In genomic region chr12:114564329-114564728, GRCm38 (mm10) we compare ENCODE assay signal across 23 mouse cellular contexts.
"Had no signal": no experiment of that assay in that cellular context is flagged by ENCODE, and none has a peak within 500 bp of the region (broad histone marks: within the 10 kb centered on the region; RNA-seq: fewer than 3 reads in every experiment).

No protein-coding gene starts in this region.

- H3K9me3 ChIP-seq: liver, embryonic 15.5 days; lung, embryonic 15.5 days had no signal

- H3K4me1 ChIP-seq: limb, embryonic 10.5 days; limb, embryonic 13.5 days; liver, embryonic 12.5 days; liver, embryonic 15.5 days; lung, embryonic 15.5 days; midbrain, embryonic 10.5 days; midbrain, embryonic 13.5 days; neural tube, embryonic 13.5 days had no signal

- H3K4me2 ChIP-seq: limb, embryonic 13.5 days; liver, embryonic 12.5 days; liver, embryonic 15.5 days; lung, embryonic 15.5 days; midbrain, embryonic 13.5 days; neural tube, embryonic 13.5 days had no signal

- ATAC-seq: intestine, postnatal 0 days; liver, embryonic 12.5 days; midbrain, embryonic 13.5 days; midbrain, embryonic 16.5 days had no signal

- H3K27ac ChIP-seq: kidney, postnatal 0 days; layer of hippocampus, adult 2 months; limb, embryonic 10.5 days; limb, embryonic 13.5 days; liver, embryonic 12.5 days; liver, embryonic 15.5 days; lung, embryonic 15.5 days; midbrain, embryonic 10.5 days; midbrain, embryonic 13.5 days; neural tube, embryonic 13.5 days; stomach, postnatal 0 days had no signal

- H3K4me3 ChIP-seq: layer of hippocampus, adult 2 months; limb, embryonic 10.5 days; limb, embryonic 13.5 days; liver, embryonic 12.5 days; liver, embryonic 15.5 days; lung, embryonic 15.5 days; midbrain, embryonic 10.5 days; midbrain, embryonic 13.5 days; myocyte; neural tube, embryonic 13.5 days had no signal

- H3K9ac ChIP-seq: limb, embryonic 13.5 days; liver, embryonic 12.5 days; liver, embryonic 15.5 days; lung, embryonic 15.5 days; midbrain, embryonic 13.5 days; neural tube, embryonic 13.5 days had no signal

- H3K36me3 ChIP-seq: limb, embryonic 10.5 days; limb, embryonic 13.5 days; liver, embryonic 12.5 days; liver, embryonic 15.5 days; lung, embryonic 15.5 days; midbrain, embryonic 10.5 days; midbrain, embryonic 13.5 days; neural tube, embryonic 13.5 days had no signal

- DNase-seq: kidney, adult 2 months; kidney, postnatal 25 days; layer of hippocampus, adult 9-11 months; liver; lung, adult 18-20 months; lung, postnatal 10 days; lung, postnatal 36 days; retina, postnatal 1 day; thymus, postnatal 25 days had no signal

- H3K27me3 ChIP-seq: limb, embryonic 13.5 days; liver, embryonic 12.5 days; liver, embryonic 15.5 days; lung, embryonic 15.5 days; midbrain, embryonic 13.5 days; neural tube, embryonic 13.5 days had no signal
